Mouse (Mus musculus): ENCODE data around the gene Tbx21. TPM values are rescaled to one million over a fixed set of nuclear protein-coding genes. Genes with fewer than 3 reads are reported as not detected.

Tbx21 gene
- polyA plus RNA-seq, 1 experiment from 2014 or later, result 0.15 TPM

- Histone ChIP-seq H3K4me3 (ENCODE audit: low read depth, low read length) (no peak overlapping the region), H3K36me3 (ENCODE audit: control insufficient read depth, insufficient read depth) (no peaks in the 10 kb centered on the region), H3K9me3 (replicated peaks; ENCODE audit: control insufficient read depth, low read length) (no peaks in the 10 kb centered on the region), H3K4me1 (ENCODE audit: control insufficient read depth, low read depth, low read length) (no peaks in the 10 kb centered on the region), H3K4me2 (ENCODE audit: low read depth, low read length) (no peak overlapping the region), H3K27me3 (ENCODE audit: control insufficient read depth, insufficient read depth, low read depth, low read length) (peaks cover 12% of the 10 kb centered on the region), H3K9ac (ENCODE audit: low read depth, low read length) (no peak overlapping the region), H3K27ac (ENCODE audit: low read length) (no peak overlapping the region)
- no peak for ATAC-seq (ENCODE audit: low read depth)
- WGBS (ENCODE audit: insufficient replicate concordance), result 74% methylated on average over 9 of the region's 9 CpGs
These were observed 11.0 kb downstream of the Tbx21 start for GRCm38 (mm10) chr11:97104091-97104483.

- Histone ChIP-seq H3K4me3 (ENCODE audit: low read depth, low read length) (no peak overlapping the region), H3K9me3 (replicated peaks; ENCODE audit: control insufficient read depth, low read length) (no peaks in the 10 kb centered on the region), H3K36me3 (ENCODE audit: control insufficient read depth, insufficient read depth) (no peaks in the 10 kb centered on the region), H3K9ac (ENCODE audit: low read depth, low read length) (no peak overlapping the region), H3K4me1 (ENCODE audit: control insufficient read depth, low read depth, low read length) (no peaks in the 10 kb centered on the region; the same call in 1 of the 2 replicates), H3K27ac (ENCODE audit: low read length) (no peak overlapping the region), H3K27me3 (ENCODE audit: control insufficient read depth, insufficient read depth, low read depth, low read length) (peaks cover 19% of the 10 kb centered on the region), H3K4me2 (ENCODE audit: low read depth, low read length) (no peak overlapping the region)
- no peak for ATAC-seq (ENCODE audit: low read depth)
- 28% methylated on average over 10 of the region's 10 CpGs for WGBS (ENCODE audit: insufficient replicate concordance)
These were observed 11.7 kb downstream of the Tbx21 start for GRCm38 (mm10) chr11:97103163-97104090.

GRCm38 (mm10) chr11:97101722-97102121 is 13.4 kb downstream of the Tbx21 start:
- 13% methylated on average over 9 of the region's 9 CpGs for WGBS (ENCODE audit: insufficient replicate concordance)
- ATAC-seq (ENCODE audit: low read depth), result no peak

GRCm38 (mm10) chr11:97098791-97099190 is 16.3 kb downstream of the Tbx21 start:
- Histone ChIP-seq H3K27ac (ENCODE audit: low read length) (no peak overlapping the region), H3K27me3 (ENCODE audit: control insufficient read depth, insufficient read depth, low read depth, low read length) (peaks cover 31% of the 10 kb centered on the region), H3K4me1 (ENCODE audit: control insufficient read depth, low read depth, low read length) (no peaks in the 10 kb centered on the region; the same call in 1 of the 2 replicates), H3K9me3 (replicated peaks; ENCODE audit: control insufficient read depth, low read length) (no peaks in the 10 kb centered on the region), H3K9ac (ENCODE audit: low read depth, low read length) (no peak overlapping the region), H3K4me2 (ENCODE audit: low read depth, low read length) (no peak overlapping the region), H3K4me3 (ENCODE audit: low read depth, low read length) (no peak overlapping the region), H3K36me3 (ENCODE audit: control insufficient read depth, insufficient read depth) (no peaks in the 10 kb centered on the region)
- ATAC-seq (ENCODE audit: low read depth), result no peak
- WGBS (ENCODE audit: insufficient replicate concordance), result 21% methylated on average over 18 of the region's 18 CpGs

More at GRCm38 (mm10) chr11:97101722-97102121, 13.4 kb downstream of the Tbx21 start:
- Histone ChIP-seq H3K9me3 (replicated peaks; ENCODE audit: control insufficient read depth, low read length) (no peaks in the 10 kb centered on the region), H3K4me3 (ENCODE audit: low read depth, low read length) (no peak overlapping the region), H3K36me3 (ENCODE audit: control insufficient read depth, insufficient read depth) (no peaks in the 10 kb centered on the region), H3K4me2 (ENCODE audit: low read depth, low read length) (no peak overlapping the region), H3K4me1 (ENCODE audit: control insufficient read depth, low read depth, low read length) (no peaks in the 10 kb centered on the region; the same call in 1 of the 2 replicates), H3K9ac (ENCODE audit: low read depth, low read length) (no peak overlapping the region), H3K27ac (ENCODE audit: low read length) (no peak overlapping the region), H3K27me3 (ENCODE audit: control insufficient read depth, insufficient read depth, low read depth, low read length) (peaks cover 31% of the 10 kb centered on the region)

GRCm38 (mm10) chr11:97094600-97094999 is 20.5 kb downstream of the Tbx21 start:
- no peak overlapping the region for H3K4me2 ChIP-seq (ENCODE audit: low read depth, low read length)
- H3K4me1 ChIP-seq (ENCODE audit: control insufficient read depth, low read depth, low read length), result no peaks in the 10 kb centered on the region; the same call in 1 of the 2 replicates
- ATAC-seq (ENCODE audit: low read depth), result no peak
- peaks cover 29% of the 10 kb centered on the region for H3K27me3 ChIP-seq (ENCODE audit: control insufficient read depth, insufficient read depth, low read depth, low read length)
- 37% methylated on average over 2 of the region's 2 CpGs for WGBS (ENCODE audit: insufficient replicate concordance)
- H3K9me3 ChIP-seq (replicated peaks; ENCODE audit: control insufficient read depth, low read length), result no peaks in the 10 kb centered on the region
- H3K4me3 ChIP-seq (ENCODE audit: low read depth, low read length), result no peak overlapping the region
- H3K9ac ChIP-seq (ENCODE audit: low read depth, low read length), result no peak overlapping the region
- H3K27ac ChIP-seq (ENCODE audit: low read length), result no peak overlapping the region
- no peaks in the 10 kb centered on the region for H3K36me3 ChIP-seq (ENCODE audit: control insufficient read depth, insufficient read depth)

- ATAC-seq (ENCODE audit: low read depth), result no peak
- Histone ChIP-seq H3K27me3 (ENCODE audit: control insufficient read depth, insufficient read depth, low read depth, low read length) (peaks cover 5% of the 10 kb centered on the region; the same call in 1 of the 2 replicates), H3K36me3 (ENCODE audit: control insufficient read depth, insufficient read depth) (no peaks in the 10 kb centered on the region), H3K4me1 (ENCODE audit: control insufficient read depth, low read depth, low read length) (no peaks in the 10 kb centered on the region), H3K9ac (ENCODE audit: low read depth, low read length) (no peak overlapping the region), H3K9me3 (replicated peaks; ENCODE audit: control insufficient read depth, low read length) (no peaks in the 10 kb centered on the region; the same call in 1 of the 2 replicates), H3K27ac (ENCODE audit: low read length) (no peak overlapping the region), H3K4me3 (ENCODE audit: low read depth, low read length) (no peak overlapping the region), H3K4me2 (ENCODE audit: low read depth, low read length) (no peak overlapping the region)
- 41% methylated on average over 6 of the region's 6 CpGs for WGBS (ENCODE audit: insufficient replicate concordance)
These were observed 28.8 kb downstream of the Tbx21 start for GRCm38 (mm10) chr11:97086365-97086764.

- no peak overlapping the region for H3K4me2 ChIP-seq (ENCODE audit: low read depth, low read length)
- 70% methylated on average over 15 of the region's 15 CpGs for WGBS (ENCODE audit: insufficient replicate concordance)
These were observed 30.2 kb downstream of the Tbx21 start for GRCm38 (mm10) chr11:97084821-97085505.

GRCm38 (mm10) chr11:97083401-97084140 is 31.6 kb downstream of the Tbx21 start:
- Histone ChIP-seq H3K36me3 (ENCODE audit: control insufficient read depth, insufficient read depth) (no peaks in the 10 kb centered on the region), H3K9ac (ENCODE audit: low read depth, low read length) (no peak overlapping the region), H3K4me3 (ENCODE audit: low read depth, low read length) (no peak overlapping the region), H3K27ac (ENCODE audit: low read length) (no peak overlapping the region), H3K4me2 (ENCODE audit: low read depth, low read length) (no peak overlapping the region), H3K27me3 (ENCODE audit: control insufficient read depth, insufficient read depth, low read depth, low read length) (peaks cover 5% of the 10 kb centered on the region; the same call in 1 of the 2 replicates), H3K9me3 (replicated peaks; ENCODE audit: control insufficient read depth, low read length) (no peaks in the 10 kb centered on the region; the same call in 1 of the 2 replicates), H3K4me1 (ENCODE audit: control insufficient read depth, low read depth, low read length) (no peaks in the 10 kb centered on the region)
- ATAC-seq (ENCODE audit: low read depth), result no peak
- whole genome bisulfite sequencing (ENCODE audit: insufficient replicate concordance), result 25% methylated on average over 22 of the region's 22 CpGs

More at GRCm38 (mm10) chr11:97084821-97085505, 30.2 kb downstream of the Tbx21 start:
- Histone ChIP-seq H3K9me3 (replicated peaks; ENCODE audit: control insufficient read depth, low read length) (no peaks in the 10 kb centered on the region; the same call in 1 of the 2 replicates), H3K27me3 (ENCODE audit: control insufficient read depth, insufficient read depth, low read depth, low read length) (peaks cover 5% of the 10 kb centered on the region; the same call in 1 of the 2 replicates), H3K9ac (ENCODE audit: low read depth, low read length) (no peak overlapping the region), H3K27ac (ENCODE audit: low read length) (no peak overlapping the region), H3K36me3 (ENCODE audit: control insufficient read depth, insufficient read depth) (no peaks in the 10 kb centered on the region), H3K4me3 (ENCODE audit: low read depth, low read length) (no peak overlapping the region), H3K4me1 (ENCODE audit: control insufficient read depth, low read depth, low read length) (no peaks in the 10 kb centered on the region)
- no peak for ATAC-seq (ENCODE audit: low read depth)

Data from liver, embryonic 16.5 days (tissue).